Mouse (Mus musculus): ENCODE results near the gene 4930516K23Rik. TPM values are rescaled to one million over a fixed set of nuclear protein-coding genes. Genes with fewer than 3 reads are reported as not detected.

The 4930516K23Rik gene
- polyA plus RNA-seq (2012; rRNA removed): not detected in 2 replicates

- DNase-seq (ENCODE audit: low read depth): no peak
Measured at GRCm38 (mm10) chr7:104061345-104061744, at the start of gene 4930516K23Rik. Gene 4930516K23Rik (minus strand): TSS chr7:104061445.

- DNase-seq (ENCODE audit: low read depth): no peak
Measured at GRCm38 (mm10) chr7:104104757-104104972, 43.4 kb upstream of the 4930516K23Rik start, which contains the start of gene Olfr646. Gene Olfr646 (plus strand): TSS chr7:104104873.

DNA sequence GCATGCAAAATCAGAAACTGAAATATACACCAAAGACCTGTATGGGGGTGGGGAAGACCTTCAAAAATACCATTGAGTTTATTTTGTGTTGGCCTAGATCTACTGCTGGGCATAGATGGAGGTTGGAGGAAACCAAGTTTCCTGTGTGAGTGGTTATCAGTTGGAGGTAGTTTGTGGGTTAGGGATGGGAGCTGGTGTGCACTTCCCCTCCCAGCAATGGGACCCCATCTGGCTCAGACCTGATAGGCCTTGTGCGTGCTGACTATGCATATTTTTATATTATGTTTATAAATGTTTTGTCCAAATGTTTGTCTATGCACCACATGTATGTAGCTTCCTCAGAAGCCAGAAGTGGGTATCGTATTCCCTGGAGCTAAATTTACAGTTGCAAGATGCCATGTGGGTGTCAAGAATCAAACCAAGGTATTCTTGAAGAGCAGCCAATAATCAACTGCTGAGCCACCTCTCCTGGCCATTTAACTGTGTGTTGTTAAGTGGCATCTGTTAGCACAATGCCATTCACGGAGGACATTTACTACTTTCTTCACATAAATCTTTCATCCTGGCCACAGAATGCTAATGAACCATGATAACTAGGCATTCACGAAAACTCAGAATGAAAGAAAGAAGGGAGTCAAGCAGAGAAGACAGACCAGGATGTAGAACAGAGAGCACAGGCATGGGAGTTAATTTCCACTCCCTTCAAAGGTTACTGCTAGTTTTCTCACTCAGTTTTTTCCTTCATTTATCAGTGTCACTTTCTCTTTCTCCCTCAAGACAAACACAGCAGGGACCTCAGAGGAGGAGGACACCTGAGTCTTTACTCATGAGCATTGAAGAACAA lies 42.9 kb upstream of the 4930516K23Rik start:
- no peak for DNase-seq (ENCODE audit: low read depth)

GRCm38 (mm10) chr7:104085365-104085764 lies 24.1 kb upstream of the 4930516K23Rik start, which contains the start of gene Olfr645:
Gene Olfr645 (minus strand): TSS chr7:104085465.
- no peak for DNase-seq (ENCODE audit: low read depth)

- no peak for DNase-seq (ENCODE audit: low read depth)
Measured at GRCm38 (mm10) chr7:104071769-104072168, 10.5 kb upstream of the 4930516K23Rik start, which contains the start of gene Olfr644. Gene Olfr644 (minus strand): TSS chr7:104071869.

DNA sequence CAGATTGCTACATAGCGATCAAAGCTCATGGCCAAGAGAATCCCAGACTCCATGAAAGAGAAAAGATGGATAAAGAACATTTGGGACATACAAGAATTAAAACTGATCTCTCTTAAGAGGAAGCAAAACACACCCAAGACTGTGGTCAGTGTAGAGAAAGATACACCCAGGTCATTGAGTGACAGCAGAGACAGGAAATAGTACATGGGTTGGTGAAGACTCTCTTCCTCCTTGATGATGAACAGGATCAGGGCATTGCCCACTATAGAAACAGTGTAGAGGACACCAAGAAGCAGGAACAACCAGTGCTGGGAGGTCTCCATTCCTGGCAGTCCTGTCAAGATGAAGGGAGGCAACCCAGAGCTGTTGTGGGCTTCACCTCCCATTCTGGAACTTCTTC lies 2.0 kb downstream of the 4930516K23Rik start:
- DNase-seq (ENCODE audit: low read depth): no peak

- DNase-seq (ENCODE audit: low read depth): no peak
Measured at GRCm38 (mm10) chr7:104052566-104052965, 8.7 kb downstream of the 4930516K23Rik start, which contains the start of gene Olfr642. Gene Olfr642 (minus strand): TSS chr7:104052666.

GRCm38 (mm10) chr7:104050745-104051144 lies 10.5 kb downstream of the 4930516K23Rik start:
- no peak for DNase-seq (ENCODE audit: low read depth)

DNA sequence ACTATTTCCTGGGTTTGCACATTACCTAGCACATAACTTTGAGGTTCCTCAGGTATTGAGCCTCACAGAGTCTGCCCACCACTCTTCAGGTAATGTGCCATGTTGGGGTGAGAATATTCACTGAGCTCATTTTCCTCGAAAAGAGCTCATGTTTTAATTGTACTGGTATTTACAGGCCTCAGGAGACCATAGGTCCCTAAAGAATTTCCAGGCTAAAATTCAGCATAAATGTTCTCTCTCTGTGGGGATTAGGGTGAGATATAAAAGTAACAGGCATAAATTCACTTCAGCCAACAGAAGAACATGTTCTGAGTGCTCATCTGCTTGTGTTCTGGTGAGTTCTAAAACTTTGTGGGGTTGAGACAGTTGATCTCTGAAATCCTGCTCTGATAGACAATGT lies 26.1 kb downstream of the 4930516K23Rik start, which contains the start of gene Olfr641:
Olfr641 (plus strand) TSS at position 301 of the 400 bp plus-strand sequence.
- DNase-seq (ENCODE audit: low read depth): no peak

GRCm38 (mm10) chr7:104026978-104027377 lies 34.3 kb downstream of the 4930516K23Rik start:
- DNase-seq (ENCODE audit: low read depth): no peak

DNA sequence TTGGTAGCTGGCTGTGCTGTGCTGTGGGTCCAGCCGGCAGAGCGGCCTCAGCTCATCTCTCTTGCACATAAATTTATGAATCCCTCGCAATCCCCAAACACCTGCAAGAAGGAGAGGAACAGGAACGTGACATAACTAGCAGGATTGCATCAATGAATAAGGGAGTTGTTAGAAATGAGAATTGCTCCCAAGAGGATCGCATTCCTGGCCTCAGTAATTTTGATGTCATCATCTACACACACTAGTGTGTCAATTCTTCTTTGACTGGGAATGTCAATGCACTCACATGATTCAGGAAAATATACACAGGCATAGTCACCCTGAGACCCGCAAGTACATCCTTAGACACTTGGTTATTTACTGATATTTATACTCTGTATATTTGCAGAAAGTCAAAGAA lies 35.8 kb downstream of the 4930516K23Rik start, which contains the start of gene Olfr640:
Olfr640 (minus strand) TSS at position 101 of the 400 bp plus-strand sequence.
- DNase-seq (ENCODE audit: low read depth): no peak

- DNase-seq (ENCODE audit: low read depth): no peak
Measured at GRCm38 (mm10) chr7:104021651-104022050, 39.6 kb downstream of the 4930516K23Rik start.

GRCm38 (mm10) chr7:104018953-104019352 lies 42.3 kb downstream of the 4930516K23Rik start:
- no peak for DNase-seq (ENCODE audit: low read depth)

- no peak for DNase-seq (ENCODE audit: low read depth)
Measured at GRCm38 (mm10) chr7:104017203-104017602, 44.0 kb downstream of the 4930516K23Rik start, which contains the start of gene Olfr639. Gene Olfr639 (minus strand): TSS chr7:104017303.

Other genes with a start within 250 kb of the 4930516K23Rik start
- 189 and 481 TPM in 2 replicates for gene Hbb-bt, start 247.4 kb downstream of the 4930516K23Rik start, polyA plus RNA-seq (2012; rRNA removed)
- gene Hbb-bs, start 233.3 kb downstream of the 4930516K23Rik start, polyA plus RNA-seq (2012; rRNA removed): 2,031 and 4,766 TPM in 2 replicates
- not detected in 2 replicates for gene Hbb-bh2, start 220.9 kb downstream of the 4930516K23Rik start, polyA plus RNA-seq (2012; rRNA removed)
- gene Hbb-bh1, start 218.3 kb downstream of the 4930516K23Rik start, polyA plus RNA-seq (2012; rRNA removed): not detected in 2 replicates
- not detected in 2 replicates for gene Hbb-y, start 208.2 kb downstream of the 4930516K23Rik start, polyA plus RNA-seq (2012; rRNA removed)
- not detected in 2 replicates for gene Olfr66, start 175.2 kb downstream of the 4930516K23Rik start, polyA plus RNA-seq (2012; rRNA removed)
- gene Olfr64, start 167.0 kb downstream of the 4930516K23Rik start, polyA plus RNA-seq (2012; rRNA removed): not detected in 2 replicates
- gene Olfr65, start 158.0 kb downstream of the 4930516K23Rik start, polyA plus RNA-seq (2012; rRNA removed): not detected in 2 replicates
- gene Olfr631, start 132.6 kb downstream of the 4930516K23Rik start, polyA plus RNA-seq (2012; rRNA removed): not detected in 2 replicates
- not detected in 2 replicates for gene Olfr632, start 127.1 kb downstream of the 4930516K23Rik start, polyA plus RNA-seq (2012; rRNA removed)
- gene Olfr633, start 117.0 kb downstream of the 4930516K23Rik start, polyA plus RNA-seq (2012; rRNA removed): not detected in 2 replicates
- gene Olfr635, start 90.3 kb downstream of the 4930516K23Rik start, polyA plus RNA-seq (2012; rRNA removed): not detected in 2 replicates
- gene Olfr638, start 62.7 kb downstream of the 4930516K23Rik start, polyA plus RNA-seq (2012; rRNA removed): not detected in 2 replicates
- gene Olfr639, start 44.1 kb downstream of the 4930516K23Rik start, polyA plus RNA-seq (2012; rRNA removed): not detected in 2 replicates
- not detected in 2 replicates for gene Olfr640, start 35.9 kb downstream of the 4930516K23Rik start, polyA plus RNA-seq (2012; rRNA removed)
- not detected in 2 replicates for gene Olfr641, start 26.0 kb downstream of the 4930516K23Rik start, polyA plus RNA-seq (2012; rRNA removed)
- not detected in 2 replicates for gene Olfr642, start 8.8 kb downstream of the 4930516K23Rik start, polyA plus RNA-seq (2012; rRNA removed)
- not detected in 2 replicates for gene Olfr644, start 10.4 kb upstream of the 4930516K23Rik start, polyA plus RNA-seq (2012; rRNA removed)
- not detected in 2 replicates for gene Olfr645, start 24.0 kb upstream of the 4930516K23Rik start, polyA plus RNA-seq (2012; rRNA removed)
- gene Olfr646, start 43.4 kb upstream of the 4930516K23Rik start, polyA plus RNA-seq (2012; rRNA removed): not detected in 2 replicates
- 0.14 and 0.34 TPM in 2 replicates for gene Ubqln5, start 68.4 kb upstream of the 4930516K23Rik start, polyA plus RNA-seq (2012; rRNA removed)
- gene Olfr643, start 76.0 kb upstream of the 4930516K23Rik start, polyA plus RNA-seq (2012; rRNA removed): not detected in 2 replicates
- gene Ubqln3, start 81.8 kb upstream of the 4930516K23Rik start, polyA plus RNA-seq (2012; rRNA removed): 1.6 and 2.4 TPM in 2 replicates
- 2.4 TPM in 2 replicates for gene Ubqlnl, start 89.1 kb upstream of the 4930516K23Rik start, polyA plus RNA-seq (2012; rRNA removed)
- gene Olfm5, start 103.4 kb upstream of the 4930516K23Rik start, polyA plus RNA-seq (2012; rRNA removed): 0.05 TPM in 1 of 2 replicates, not detected in the other
- 0.05 TPM in 1 of 2 replicates, not detected in the other for gene Olfr648, start 121.9 kb upstream of the 4930516K23Rik start, polyA plus RNA-seq (2012; rRNA removed)
- gene Olfr649, start 134.5 kb upstream of the 4930516K23Rik start, polyA plus RNA-seq (2012; rRNA removed): not detected in 2 replicates
- gene Trim6, start 157.3 kb upstream of the 4930516K23Rik start, polyA plus RNA-seq (2012; rRNA removed): 1.3 TPM in 2 replicates
- gene Trim34a, start 183.0 kb upstream of the 4930516K23Rik start, polyA plus RNA-seq (2012; rRNA removed): 4.7 and 5.2 TPM in 2 replicates
- gene Trim5, start 226.6 kb upstream of the 4930516K23Rik start, polyA plus RNA-seq (2012; rRNA removed): 0.42 TPM in 2 replicates

All from gonadal fat pad, adult 2 months (tissue).